Mouse (Mus musculus): Measurements from ENCODE around the gene Ctsd. TPM values are rescaled to one million over a fixed set of nuclear protein-coding genes. Genes with fewer than 3 reads are reported as not detected.

Gene Ctsd
- polyA plus RNA-seq, 1 experiment: 266 TPM

GRCm38 (mm10) chr7:142363107-142363506 is 24.7 kb downstream of the Ctsd start:
- Histone ChIP-seq H3K27ac (ENCODE audit: insufficient read depth, low read depth, low read length) (no peak overlapping the region), H3K4me1 (ENCODE audit: control insufficient read depth, insufficient read depth, low read length) (0 out of 2 replicates have a peak, but pooled peaks cover 4% of the 10 kb centered on the region), H3K4me3 (ENCODE audit: insufficient read depth, low read depth, low read length) (no peak overlapping the region)
- no peak for TF ChIP-seq POLR2A (IDR thresholded peaks at IDR 0.05; ENCODE audit: insufficient read depth, low read depth, low read length)
- WGBS: 75% methylated on average over 4 of the region's 4 CpGs

GRCm38 (mm10) chr7:142360743-142361142 is 27.1 kb downstream of the Ctsd start:
- TF ChIP-seq CTCF (IDR thresholded peaks at IDR 0.05; ENCODE audit: insufficient read depth, low read depth, low read length) (no peak), POLR2A (IDR thresholded peaks at IDR 0.05; ENCODE audit: insufficient read depth, low read depth, low read length) (no peak)
- Histone ChIP-seq H3K27ac (ENCODE audit: insufficient read depth, low read depth, low read length) (no peak overlapping the region), H3K4me3 (ENCODE audit: insufficient read depth, low read depth, low read length) (no peak overlapping the region)

GRCm38 (mm10) chr7:142359129-142359528 is 28.7 kb downstream of the Ctsd start:
- TF ChIP-seq CTCF (IDR thresholded peaks at IDR 0.05; ENCODE audit: insufficient read depth, low read depth, low read length) (no peak), POLR2A (IDR thresholded peaks at IDR 0.05; ENCODE audit: insufficient read depth, low read depth, low read length) (no peak)
- Histone ChIP-seq H3K27ac (ENCODE audit: insufficient read depth, low read depth, low read length) (no peak overlapping the region), H3K4me3 (ENCODE audit: insufficient read depth, low read depth, low read length) (no peak overlapping the region), H3K4me1 (ENCODE audit: control insufficient read depth, insufficient read depth, low read length) (0 out of 2 replicates have a peak, but pooled peaks cover 4% of the 10 kb centered on the region)
- WGBS: 73% methylated on average over 8 of the region's 8 CpGs

More at GRCm38 (mm10) chr7:142360743-142361142, 27.1 kb downstream of the Ctsd start:
- H3K4me1 ChIP-seq (ENCODE audit: control insufficient read depth, insufficient read depth, low read length): 0 out of 2 replicates have a peak, but pooled peaks cover 4% of the 10 kb centered on the region

DNA sequence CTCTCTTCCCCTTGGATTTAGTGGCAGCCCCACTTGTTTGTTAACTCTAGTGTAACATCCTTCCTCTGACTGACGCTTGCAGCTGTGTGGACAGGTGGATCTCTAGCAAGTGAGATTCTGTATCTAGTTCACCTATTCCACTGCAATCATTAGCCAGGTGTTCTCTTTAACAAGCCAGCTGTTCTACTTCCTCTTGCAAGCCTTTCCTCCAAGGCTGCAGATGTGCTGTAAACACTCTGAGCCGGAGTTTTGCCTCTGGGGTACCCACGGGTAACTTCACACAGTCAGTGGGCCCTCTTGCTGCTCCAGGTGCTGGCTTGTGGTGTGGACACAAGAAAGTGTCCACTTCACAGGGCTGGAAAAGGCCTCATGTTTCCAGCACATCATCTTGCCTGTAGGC is 30.3 kb downstream of the Ctsd start:
- 88% methylated on average over 3 of the region's 3 CpGs for WGBS
- TF ChIP-seq CTCF (IDR thresholded peaks at IDR 0.05; ENCODE audit: insufficient read depth, low read depth, low read length) (no peak), POLR2A (IDR thresholded peaks at IDR 0.05; ENCODE audit: insufficient read depth, low read depth, low read length) (no peak)
- Histone ChIP-seq H3K4me3 (ENCODE audit: insufficient read depth, low read depth, low read length) (no peak overlapping the region), H3K4me1 (ENCODE audit: control insufficient read depth, insufficient read depth, low read length) (0 out of 2 replicates have a peak, but pooled peaks cover 4% of the 10 kb centered on the region), H3K27ac (ENCODE audit: insufficient read depth, low read depth, low read length) (no peak overlapping the region)

DNA sequence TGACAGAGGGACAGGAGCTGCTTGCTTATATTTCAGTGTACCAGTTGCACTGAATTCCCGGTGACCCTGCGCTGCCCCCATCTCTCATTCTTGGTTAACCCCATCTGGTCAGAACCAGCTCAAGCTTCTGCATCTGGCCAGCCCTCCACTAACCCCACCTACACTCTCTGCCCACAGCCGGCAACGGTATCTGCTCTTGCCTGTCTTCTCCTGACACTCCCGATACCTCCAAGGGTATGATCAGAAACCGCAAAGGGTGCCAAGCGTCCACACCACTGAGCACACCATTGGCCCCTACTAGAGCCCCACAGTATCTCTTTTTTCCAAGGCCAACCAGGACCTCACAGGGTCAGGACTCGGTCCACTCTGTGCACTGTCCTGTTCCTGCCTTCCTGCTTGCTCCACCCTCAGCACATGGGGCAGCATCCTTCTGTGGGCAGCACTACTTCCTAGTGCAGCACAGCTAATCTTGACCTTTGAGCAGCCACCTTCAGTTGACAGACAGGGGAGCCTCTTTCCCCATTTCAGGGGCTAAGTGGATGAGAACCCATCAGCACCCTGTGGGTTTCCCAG is 33.1 kb downstream of the Ctsd start:
- WGBS: 85% methylated on average over 8 of the region's 8 CpGs
- no peak for TF ChIP-seq CTCF (IDR thresholded peaks at IDR 0.05; ENCODE audit: insufficient read depth, low read depth, low read length)
- TF ChIP-seq POLR2A (IDR thresholded peaks at IDR 0.05; ENCODE audit: insufficient read depth, low read depth, low read length): no peak
- no peak overlapping the region for H3K27ac ChIP-seq (ENCODE audit: insufficient read depth, low read depth, low read length)
- 0 out of 2 replicates have a peak, but pooled peaks cover 4% of the 10 kb centered on the region for H3K4me1 ChIP-seq (ENCODE audit: control insufficient read depth, insufficient read depth, low read length)
- H3K4me3 ChIP-seq (ENCODE audit: insufficient read depth, low read depth, low read length): no peak overlapping the region

DNA sequence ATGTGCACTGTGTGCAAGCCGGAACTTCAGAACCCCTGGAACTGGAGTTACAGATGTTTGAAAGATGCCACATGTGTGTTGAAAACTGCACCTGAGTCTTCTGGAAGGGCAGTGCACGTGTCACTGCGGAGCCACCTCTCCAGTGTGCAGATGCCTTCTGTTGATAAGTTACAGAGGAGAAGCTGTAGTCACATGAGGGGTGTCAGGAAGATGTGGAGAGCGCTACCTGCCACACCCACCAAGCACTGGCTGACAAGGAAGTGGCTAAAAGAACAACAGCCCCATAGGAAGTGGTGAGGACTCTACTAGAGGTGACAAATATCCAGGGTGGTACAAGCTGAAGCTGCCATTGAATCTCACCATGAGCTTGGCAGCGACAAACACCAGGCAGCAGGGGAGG is 34.0 kb downstream of the Ctsd start:
- H3K27ac ChIP-seq (ENCODE audit: insufficient read depth, low read depth, low read length): no peak overlapping the region
- TF ChIP-seq CTCF (IDR thresholded peaks at IDR 0.05; ENCODE audit: insufficient read depth, low read depth, low read length): no peak
- no peak for TF ChIP-seq POLR2A (IDR thresholded peaks at IDR 0.05; ENCODE audit: insufficient read depth, low read depth, low read length)
- WGBS: 76% methylated on average over 5 of the region's 5 CpGs
- H3K4me1 ChIP-seq (ENCODE audit: control insufficient read depth, insufficient read depth, low read length): peaks cover 5% of the 10 kb centered on the region
- H3K4me3 ChIP-seq (ENCODE audit: insufficient read depth, low read depth, low read length): no peak overlapping the region

GRCm38 (mm10) chr7:142351569-142351968 is 36.3 kb downstream of the Ctsd start:
- WGBS: 65% methylated on average over 5 of the region's 5 CpGs
- H3K27ac ChIP-seq (ENCODE audit: insufficient read depth, low read depth, low read length): no peak overlapping the region

GRCm38 (mm10) chr7:142349308-142349961 is 38.4 kb downstream of the Ctsd start:
- TF ChIP-seq POLR2A (IDR thresholded peaks at IDR 0.05; ENCODE audit: insufficient read depth, low read depth, low read length): no peak
- TF ChIP-seq CTCF (IDR thresholded peaks at IDR 0.05; ENCODE audit: insufficient read depth, low read depth, low read length): no peak
- H3K4me3 ChIP-seq (ENCODE audit: insufficient read depth, low read depth, low read length): no peak overlapping the region
- H3K27ac ChIP-seq (ENCODE audit: insufficient read depth, low read depth, low read length): no peak overlapping the region

More at GRCm38 (mm10) chr7:142351569-142351968, 36.3 kb downstream of the Ctsd start:
- peaks cover 5% of the 10 kb centered on the region for H3K4me1 ChIP-seq (ENCODE audit: control insufficient read depth, insufficient read depth, low read length)
- H3K4me3 ChIP-seq (ENCODE audit: insufficient read depth, low read depth, low read length): no peak overlapping the region
- no peak for TF ChIP-seq POLR2A (IDR thresholded peaks at IDR 0.05; ENCODE audit: insufficient read depth, low read depth, low read length)
- no peak for TF ChIP-seq CTCF (IDR thresholded peaks at IDR 0.05; ENCODE audit: insufficient read depth, low read depth, low read length)

DNA sequence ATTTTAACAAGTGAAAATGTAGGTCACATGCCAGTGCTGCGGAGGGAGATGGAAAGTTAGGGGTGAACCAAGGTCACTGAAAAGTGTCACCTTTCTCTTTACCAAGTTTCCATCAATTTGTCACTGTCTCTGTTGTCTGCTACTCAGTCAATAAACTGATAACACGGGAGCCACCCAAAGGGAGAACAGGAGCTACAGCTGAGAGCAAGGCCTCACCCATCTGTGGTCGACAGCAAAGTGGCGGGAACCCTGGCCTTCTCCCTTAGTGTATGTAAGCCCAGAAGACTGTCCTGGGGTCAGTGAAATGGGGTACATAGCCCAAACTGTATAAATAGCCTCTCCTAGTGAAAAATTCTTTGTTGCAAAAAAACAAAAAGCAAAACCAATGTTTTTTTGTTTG is 40.3 kb downstream of the Ctsd start:
- WGBS: 93% methylated on average over 4 of the region's 4 CpGs
- H3K4me1 ChIP-seq (ENCODE audit: control insufficient read depth, insufficient read depth, low read length): peaks cover 5% of the 10 kb centered on the region
- no peak overlapping the region for H3K4me3 ChIP-seq (ENCODE audit: insufficient read depth, low read depth, low read length)
- TF ChIP-seq CTCF (IDR thresholded peaks at IDR 0.05; ENCODE audit: insufficient read depth, low read depth, low read length): no peak
- TF ChIP-seq POLR2A (IDR thresholded peaks at IDR 0.05; ENCODE audit: insufficient read depth, low read depth, low read length): no peak
- no peak overlapping the region for H3K27ac ChIP-seq (ENCODE audit: insufficient read depth, low read depth, low read length)

More at GRCm38 (mm10) chr7:142349308-142349961, 38.4 kb downstream of the Ctsd start:
- peaks cover 5% of the 10 kb centered on the region for H3K4me1 ChIP-seq (ENCODE audit: control insufficient read depth, insufficient read depth, low read length)
- 21% methylated on average over 9 of the region's 9 CpGs for WGBS
